Mouse (Mus musculus): ENCODE results near the gene Ablim1.

GRCm38 (mm10) chr19:57297447-57297846 lies 17.3 kb downstream of the Ablim1 start:
- no peak for TF ChIP-seq POLR2A (IDR thresholded peaks at IDR 0.05; ENCODE audit: extremely low read depth, insufficient read depth, low read length)
- no peak for TF ChIP-seq CTCF (IDR thresholded peaks at IDR 0.05; ENCODE audit: low read depth, low read length)

All from liver, adult 2 months (tissue).